Mouse (Mus musculus): ENCODE measurements around the gene Slc31a2. TPM values are rescaled to one million over a fixed set of nuclear protein-coding genes. Genes with fewer than 3 reads are reported as not detected.

The Slc31a2 gene
- polyA plus RNA-seq, 1 experiment = 30.7 TPM

DNA sequence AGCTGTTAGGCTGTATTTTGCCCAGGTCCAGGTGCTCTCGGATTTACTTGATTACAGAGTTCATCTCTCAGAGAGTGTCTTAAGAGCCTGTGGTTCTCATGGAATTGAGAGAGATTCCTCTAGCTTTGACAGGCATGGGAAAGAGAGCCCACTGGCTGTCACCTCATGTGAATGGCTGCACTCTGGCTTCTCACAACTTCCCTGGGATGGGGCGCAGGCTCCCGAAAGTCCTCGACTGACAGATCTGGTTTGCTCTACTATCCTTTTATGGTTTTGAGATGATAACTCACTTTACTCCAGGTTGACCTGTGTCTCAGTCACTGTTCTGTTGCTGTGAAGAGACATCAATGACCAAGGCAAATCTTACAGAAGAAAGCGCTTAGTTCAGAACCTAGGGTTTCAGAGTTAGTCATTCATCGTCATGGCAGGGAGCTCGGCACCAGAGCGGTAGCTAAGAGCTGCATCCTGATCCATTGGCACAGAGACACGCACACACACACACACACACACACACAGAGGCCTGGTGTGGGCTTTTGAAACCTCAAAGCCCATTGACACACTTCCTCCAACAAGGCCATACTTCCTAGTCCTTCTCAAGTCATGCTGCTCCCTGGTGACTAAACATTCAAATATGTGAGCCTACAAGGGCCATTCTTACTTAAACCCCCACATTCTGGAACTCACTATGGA, 28.6 kb downstream of the Slc31a2 start:
- peaks cover 13% of the 10 kb centered on the region for H3K4me1 ChIP-seq (ENCODE audit: control insufficient read depth, insufficient read depth, low read length)
- no peak for DNase-seq
- TF ChIP-seq POLR2A (IDR thresholded peaks at IDR 0.05; ENCODE audit: borderline replicate concordance, extremely low read depth, low read depth, low read length) (no peak), CTCF (IDR thresholded peaks at IDR 0.05; ENCODE audit: insufficient read depth, low read length) (no peak)
- 87% methylated on average over 9 of the region's 9 CpGs for WGBS
- H3K4me3 ChIP-seq (replicated peaks; ENCODE audit: extremely low read depth, low read depth, low read length) = no peak overlapping the region

GRCm38 (mm10) chr4:62292461-62293180, 30.3 kb downstream of the Slc31a2 start:
- 83% methylated on average over 8 of the region's 8 CpGs for WGBS
- no peak for DNase-seq
- TF ChIP-seq POLR2A (IDR thresholded peaks at IDR 0.05; ENCODE audit: borderline replicate concordance, extremely low read depth, low read depth, low read length) (no peak), CTCF (IDR thresholded peaks at IDR 0.05; ENCODE audit: insufficient read depth, low read length) (no peak)
- peaks cover 8% of the 10 kb centered on the region for H3K4me1 ChIP-seq (ENCODE audit: control insufficient read depth, insufficient read depth, low read length)
- H3K4me3 ChIP-seq (replicated peaks; ENCODE audit: extremely low read depth, low read depth, low read length) = no peak overlapping the region

DNA sequence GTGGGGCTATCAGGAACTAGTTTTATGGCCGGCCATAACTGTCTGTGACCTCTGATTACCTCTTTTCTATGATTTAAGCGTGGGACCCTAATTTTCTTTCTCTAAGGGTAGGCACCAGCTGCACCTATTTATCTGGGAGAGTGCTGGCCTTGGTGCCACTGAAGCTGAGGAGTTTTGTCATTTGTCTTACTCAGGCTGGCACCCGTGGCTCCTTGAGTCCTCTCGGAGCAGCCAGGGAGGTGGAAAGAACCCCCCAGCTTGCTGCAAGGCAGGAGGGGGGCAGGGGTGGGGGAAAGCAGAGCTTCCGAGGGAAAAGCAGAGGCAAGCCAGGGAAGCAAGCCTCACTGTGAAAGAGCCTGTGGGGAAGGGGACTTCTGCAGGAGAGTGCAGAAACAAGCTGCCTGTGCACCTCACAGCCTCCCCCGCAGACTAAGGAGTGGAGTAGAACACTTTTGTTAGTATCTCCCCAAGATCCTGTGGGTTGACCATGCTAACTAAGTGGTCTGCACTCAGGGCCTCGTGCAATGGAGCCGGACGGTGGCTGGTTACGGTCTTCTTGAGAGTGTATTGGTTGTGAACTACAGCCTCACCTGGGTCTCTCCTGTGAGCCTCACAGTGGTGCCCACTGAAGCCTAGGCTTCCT, 31.0 kb downstream of the Slc31a2 start:
- H3K4me1 ChIP-seq (ENCODE audit: control insufficient read depth, insufficient read depth, low read length) = peaks cover 5% of the 10 kb centered on the region; the same call in 1 of the 2 replicates
- no peak overlapping the region for H3K4me3 ChIP-seq (replicated peaks; ENCODE audit: extremely low read depth, low read depth, low read length)
- no peak for TF ChIP-seq CTCF (IDR thresholded peaks at IDR 0.05; ENCODE audit: insufficient read depth, low read length)
- no peak for TF ChIP-seq POLR2A (IDR thresholded peaks at IDR 0.05; ENCODE audit: borderline replicate concordance, extremely low read depth, low read depth, low read length)
- DNase-seq = no peak
- WGBS = 79% methylated on average over 10 of the region's 10 CpGs

DNA sequence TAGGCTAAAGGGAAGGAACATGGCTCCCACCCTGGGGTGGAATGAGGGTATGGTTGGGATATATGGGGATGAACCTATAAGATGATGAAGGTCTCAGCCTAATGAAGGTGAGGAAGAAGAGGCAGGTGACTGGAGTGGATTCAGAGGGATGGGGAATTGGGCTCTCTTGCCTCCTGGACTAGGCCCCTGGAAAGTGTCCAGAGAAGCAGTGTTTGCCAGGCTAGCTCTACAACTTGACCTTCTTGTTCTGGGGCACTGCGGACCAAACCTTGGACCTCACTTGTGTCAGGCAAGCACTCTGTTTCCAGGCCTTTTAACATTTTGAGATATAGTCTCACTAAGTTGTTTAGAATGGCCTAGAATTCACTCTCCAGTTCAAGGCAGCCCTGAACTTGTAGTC, 32.4 kb downstream of the Slc31a2 start:
- Histone ChIP-seq H3K4me3 (replicated peaks; ENCODE audit: extremely low read depth, low read depth, low read length) (no peak overlapping the region), H3K4me1 (ENCODE audit: control insufficient read depth, insufficient read depth, low read length) (no peaks in the 10 kb centered on the region)
- 64% methylated on average over 1 of the region's 1 CpGs for WGBS
- TF ChIP-seq POLR2A (IDR thresholded peaks at IDR 0.05; ENCODE audit: borderline replicate concordance, extremely low read depth, low read depth, low read length) = no peak
- TF ChIP-seq CTCF (IDR thresholded peaks at IDR 0.05; ENCODE audit: insufficient read depth, low read length) = no peak
- DNase-seq = no peak

DNA sequence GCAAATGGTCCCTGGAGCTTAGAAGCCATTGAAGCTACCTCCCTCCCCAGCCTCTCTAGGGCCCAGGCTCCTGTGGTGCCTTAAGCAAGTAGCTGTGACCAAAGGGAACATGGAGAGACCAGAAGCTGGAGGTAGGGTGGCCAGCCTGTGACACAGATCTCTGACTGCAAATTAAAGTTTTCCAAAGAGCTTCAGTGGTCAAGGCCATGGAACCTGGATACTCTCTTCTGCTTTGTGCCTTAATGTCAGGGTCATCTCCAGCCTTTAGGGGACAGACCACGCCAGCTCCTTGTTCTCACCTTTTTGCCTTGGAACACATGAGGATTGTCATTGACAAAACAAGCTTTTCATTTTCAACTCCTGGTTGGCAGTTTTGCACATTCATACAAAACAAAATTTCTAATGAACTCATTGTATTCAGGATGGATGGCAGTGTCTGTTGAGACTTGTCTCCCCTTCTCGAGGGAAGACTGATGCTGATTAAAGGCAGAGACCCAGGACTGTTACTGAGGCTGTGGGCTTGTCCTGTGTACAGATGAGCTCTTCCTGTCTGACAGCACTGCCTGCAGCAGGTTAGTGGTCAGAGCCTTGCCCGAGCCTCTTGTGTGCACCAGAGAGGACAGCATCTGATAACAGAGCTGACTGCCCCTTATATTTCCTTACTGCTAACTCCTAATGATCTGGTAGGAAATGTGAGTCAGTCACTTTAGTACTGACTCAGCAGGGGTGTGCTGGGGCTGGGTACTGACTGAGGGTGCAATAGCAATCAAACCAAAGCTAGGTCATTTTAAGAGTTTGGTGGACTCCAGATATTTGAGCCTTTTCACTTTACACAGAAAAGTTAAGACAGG, 35.1 kb downstream of the Slc31a2 start:
- TF ChIP-seq POLR2A (IDR thresholded peaks at IDR 0.05; ENCODE audit: borderline replicate concordance, extremely low read depth, low read depth, low read length) = no peak
- no peak for TF ChIP-seq CTCF (IDR thresholded peaks at IDR 0.05; ENCODE audit: insufficient read depth, low read length)
- no peak overlapping the region for H3K4me3 ChIP-seq (replicated peaks; ENCODE audit: extremely low read depth, low read depth, low read length)
- no peaks in the 10 kb centered on the region for H3K4me1 ChIP-seq (ENCODE audit: control insufficient read depth, insufficient read depth, low read length)
- DNase-seq = no peak
- 69% methylated on average over 3 of the region's 3 CpGs for WGBS

- no peak for DNase-seq
- TF ChIP-seq CTCF (IDR thresholded peaks at IDR 0.05; ENCODE audit: insufficient read depth, low read length) (no peak), POLR2A (IDR thresholded peaks at IDR 0.05; ENCODE audit: borderline replicate concordance, extremely low read depth, low read depth, low read length) (no peak)
- Histone ChIP-seq H3K4me3 (replicated peaks; ENCODE audit: extremely low read depth, low read depth, low read length) (no peak overlapping the region), H3K4me1 (ENCODE audit: control insufficient read depth, insufficient read depth, low read length) (no peaks in the 10 kb centered on the region)
- 85% methylated on average over 2 of the region's 2 CpGs for WGBS
Observed at GRCm38 (mm10) chr4:62300001-62300400, 37.6 kb downstream of the Slc31a2 start.

- Histone ChIP-seq H3K4me3 (replicated peaks; ENCODE audit: extremely low read depth, low read depth, low read length) (no peak overlapping the region), H3K4me1 (ENCODE audit: control insufficient read depth, insufficient read depth, low read length) (no peaks in the 10 kb centered on the region)
- TF ChIP-seq POLR2A (IDR thresholded peaks at IDR 0.05; ENCODE audit: borderline replicate concordance, extremely low read depth, low read depth, low read length) (no peak), CTCF (IDR thresholded peaks at IDR 0.05; ENCODE audit: insufficient read depth, low read length) (no peak)
- no peak for DNase-seq
- 35% methylated on average over 2 of the region's 2 CpGs for WGBS
Observed at GRCm38 (mm10) chr4:62302795-62303194, 40.4 kb downstream of the Slc31a2 start.

DNA sequence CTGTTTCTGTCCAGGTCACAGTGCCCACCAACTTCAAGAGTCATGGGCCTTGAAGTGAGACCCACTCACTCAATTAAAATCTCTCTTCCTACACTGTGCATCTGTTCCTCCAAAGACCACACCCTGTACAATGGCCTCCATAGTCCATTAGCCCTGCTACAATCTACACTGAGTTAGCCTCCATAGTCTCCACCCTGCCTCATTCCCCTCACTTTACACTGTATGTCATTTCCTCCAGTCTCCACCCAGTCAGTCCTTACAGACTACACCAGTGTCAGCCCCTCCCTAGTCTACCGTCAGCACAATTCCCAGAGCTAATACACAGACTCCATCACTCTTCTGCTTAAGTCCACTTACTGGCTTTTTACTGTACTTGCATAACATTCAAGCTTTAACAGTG, 40.9 kb downstream of the Slc31a2 start:
- WGBS = 34% methylated on average over 1 of the region's 1 CpGs
- no peaks in the 10 kb centered on the region for H3K4me1 ChIP-seq (ENCODE audit: control insufficient read depth, insufficient read depth, low read length)
- H3K4me3 ChIP-seq (replicated peaks; ENCODE audit: extremely low read depth, low read depth, low read length) = no peak overlapping the region
- DNase-seq = no peak
- no peak for TF ChIP-seq CTCF (IDR thresholded peaks at IDR 0.05; ENCODE audit: insufficient read depth, low read length)
- TF ChIP-seq POLR2A (IDR thresholded peaks at IDR 0.05; ENCODE audit: borderline replicate concordance, extremely low read depth, low read depth, low read length) = no peak

DNA sequence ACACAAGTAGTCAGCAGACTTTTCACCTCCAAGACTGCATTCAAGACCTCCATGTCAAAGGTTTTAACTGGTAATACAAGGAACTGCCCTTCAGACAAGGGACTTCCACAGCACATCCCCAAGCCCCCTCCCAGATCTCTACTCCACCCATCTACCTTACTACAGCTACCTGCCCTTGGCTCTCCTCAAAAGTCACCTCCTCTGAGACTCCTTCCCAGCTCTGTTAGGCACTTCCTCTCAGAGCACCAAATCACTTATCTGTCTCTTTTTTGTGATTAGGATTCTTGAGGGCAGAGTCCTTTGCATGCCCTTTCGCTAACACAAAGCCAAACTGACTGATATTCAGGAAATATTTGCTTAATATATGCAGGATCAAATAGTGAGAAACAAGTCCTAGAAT, 43.9 kb downstream of the Slc31a2 start:
- Histone ChIP-seq H3K4me1 (ENCODE audit: control insufficient read depth, insufficient read depth, low read length) (no peaks in the 10 kb centered on the region), H3K4me3 (replicated peaks; ENCODE audit: extremely low read depth, low read depth, low read length) (no peak overlapping the region)
- no peak for DNase-seq
- TF ChIP-seq POLR2A (IDR thresholded peaks at IDR 0.05; ENCODE audit: borderline replicate concordance, extremely low read depth, low read depth, low read length) (no peak), CTCF (IDR thresholded peaks at IDR 0.05; ENCODE audit: insufficient read depth, low read length) (no peak)
- WGBS = 97% methylated on average over 1 of the region's 1 CpGs

Data from lung, adult 2 months (tissue).